Mouse (Mus musculus): ENCODE data around the gene Kazn.

DNA sequence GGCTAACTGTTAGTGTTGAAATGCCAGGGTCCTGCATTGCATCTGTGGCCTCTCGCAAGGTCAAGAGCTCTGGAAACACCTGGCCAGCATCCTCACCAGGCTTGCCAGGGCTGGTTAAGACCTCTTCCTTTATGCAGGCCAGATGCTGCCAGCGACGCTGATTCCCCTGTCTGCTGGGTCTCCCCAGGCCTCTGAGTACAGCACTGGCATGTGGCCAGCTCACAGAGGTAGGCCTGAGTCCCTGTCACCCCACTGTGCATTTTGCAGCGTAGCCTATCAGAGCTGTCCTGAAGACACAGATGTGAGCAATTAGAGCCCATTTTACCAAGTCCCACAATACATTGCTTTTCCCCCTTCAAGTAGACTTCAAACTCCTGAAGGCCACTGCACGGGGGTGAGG is 109.0 kb downstream of the Kazn start:
- TF ChIP-seq CTCF (IDR thresholded peaks at IDR 0.05; ENCODE audit: control insufficient read depth, insufficient read depth, insufficient read length): no peak
- TF ChIP-seq USF1 (IDR thresholded peaks at IDR 0.05; ENCODE audit: low read depth): no peak
- no peak for TF ChIP-seq CEBPB (IDR thresholded peaks at IDR 0.05; ENCODE audit: low read depth)
- no peak for TF ChIP-seq MAX (IDR thresholded peaks at IDR 0.05)
- TF ChIP-seq MYOD1 (IDR thresholded peaks at IDR 0.05; ENCODE audit: control insufficient read depth, insufficient read length, low read depth): no peak
- TF ChIP-seq MYOG (IDR thresholded peaks at IDR 0.05; ENCODE audit: control insufficient read depth, extremely low read depth, insufficient read length): no peak

Measured in C2C12 (cell line).